Mouse (Mus musculus) natural killer cell, adult 2 months (primary cell): ENCODE measurements at regions not wholly inside any gene's neighbourhood (a gene's known extent, or its start where the extent isn't known, plus 50 kb on each side); places are given as distances from the start of the nearest gene placed in this dataset.
A peak's percentile ranks its signal among the peaks of the same experiment; 100 is the strongest.

Source experiments
- DNase-seq, 2 experiments: peaks; one replicate each; pipeline ENCODE4 v3.0.0; 2022; ENCODE audit warnings: low spot score in 2 of 2

- no peak for DNase-seq
Observed at GRCm38 (mm10) chr3:68758609-68759008, 68.2 kb downstream of the Il12a start.

DNA sequence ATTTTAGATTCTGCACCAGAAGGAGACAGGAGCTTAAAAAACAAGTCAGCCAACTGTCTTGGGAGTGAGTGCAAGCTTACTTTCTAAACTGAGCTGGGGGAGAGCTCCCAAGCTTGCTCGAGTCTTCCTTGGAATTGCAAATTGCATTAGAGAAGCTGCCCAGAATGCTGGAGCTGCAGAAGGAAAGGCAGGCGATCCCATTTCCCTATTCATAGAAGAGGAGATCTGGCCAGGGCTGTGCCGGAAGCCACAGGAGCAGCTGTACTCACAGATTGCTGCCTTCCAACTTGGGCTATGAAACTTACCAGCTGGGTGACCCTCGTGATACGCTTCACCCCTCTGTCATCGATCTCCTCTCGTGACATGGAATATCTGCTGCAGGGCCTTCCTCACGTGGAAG is 68.9 kb downstream of the Il12a start:
- no peak for DNase-seq

DNA sequence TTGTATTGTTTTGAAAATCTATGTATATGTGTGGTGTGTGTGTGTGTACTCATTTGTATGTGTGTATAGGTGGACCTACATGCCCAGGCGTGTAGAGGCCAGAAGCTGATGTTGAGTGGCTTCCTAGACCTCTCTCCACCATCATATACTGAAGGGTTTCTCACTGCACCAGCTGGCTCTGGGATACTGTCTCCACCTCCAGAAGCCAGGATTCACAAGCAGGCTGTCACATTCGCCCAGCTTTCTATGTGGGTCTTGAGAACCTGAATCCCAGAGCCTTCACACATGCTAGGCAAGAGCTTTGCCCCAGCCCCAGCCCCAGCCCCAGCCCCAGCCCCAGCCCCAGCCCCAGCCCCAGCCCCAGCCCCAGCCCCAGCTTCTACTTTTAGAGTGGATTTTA is 70.4 kb downstream of the Il12a start:
- DNase-seq = no peak

DNA sequence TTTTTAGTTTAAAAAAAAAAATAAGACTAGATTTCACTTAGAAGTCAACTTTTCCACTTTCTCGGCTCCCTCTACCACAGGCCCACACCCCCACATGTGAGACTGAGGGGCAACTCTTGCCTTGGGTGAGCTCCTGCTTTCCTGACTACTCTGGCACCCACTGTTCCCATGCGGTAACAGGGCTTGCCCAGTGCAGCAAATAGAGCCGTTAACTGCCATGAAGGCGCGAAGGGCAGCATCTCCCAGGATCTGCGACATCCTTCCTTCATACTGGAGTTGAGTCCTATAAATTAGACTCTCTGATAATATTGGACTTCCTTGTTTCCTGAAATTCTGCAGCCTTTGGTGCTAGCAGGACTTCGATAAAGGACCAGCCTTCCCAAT is 70.8 kb downstream of the Il12a start:
- DNase-seq = no peak

DNA sequence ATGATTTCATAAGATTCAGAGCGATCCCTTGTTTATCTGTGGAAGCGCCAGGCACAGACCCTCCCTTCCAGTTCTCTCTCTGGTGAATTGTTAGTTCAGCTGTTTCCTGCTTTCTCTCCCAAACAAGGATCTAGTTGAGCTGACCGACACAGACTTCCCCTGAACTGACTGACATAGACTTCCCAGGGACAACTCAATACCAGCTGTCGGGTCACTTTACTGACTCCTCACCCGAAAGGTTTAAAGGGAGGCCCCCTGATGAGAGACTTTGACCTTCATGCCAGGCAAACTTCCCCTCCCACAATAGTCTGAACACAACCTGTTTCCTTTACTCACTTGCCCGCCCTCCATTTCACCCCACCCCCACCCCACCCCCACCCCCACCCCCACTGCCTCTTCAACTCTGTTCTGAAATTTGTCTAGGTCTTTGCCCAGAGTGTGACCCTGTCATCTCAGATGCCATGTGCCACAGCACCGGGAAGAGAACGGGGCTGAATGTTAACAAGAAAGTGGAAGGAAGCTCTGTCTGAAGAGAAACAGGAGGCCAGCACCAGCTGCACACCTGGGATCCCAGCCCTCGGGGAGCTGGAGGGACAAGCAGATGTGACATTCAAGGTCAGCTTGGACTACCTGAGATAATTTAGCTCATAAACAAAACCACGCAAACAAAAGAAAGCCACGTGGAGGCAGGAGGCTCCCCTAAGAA is 71.3 kb downstream of the Il12a start:
- no peak for DNase-seq

DNA sequence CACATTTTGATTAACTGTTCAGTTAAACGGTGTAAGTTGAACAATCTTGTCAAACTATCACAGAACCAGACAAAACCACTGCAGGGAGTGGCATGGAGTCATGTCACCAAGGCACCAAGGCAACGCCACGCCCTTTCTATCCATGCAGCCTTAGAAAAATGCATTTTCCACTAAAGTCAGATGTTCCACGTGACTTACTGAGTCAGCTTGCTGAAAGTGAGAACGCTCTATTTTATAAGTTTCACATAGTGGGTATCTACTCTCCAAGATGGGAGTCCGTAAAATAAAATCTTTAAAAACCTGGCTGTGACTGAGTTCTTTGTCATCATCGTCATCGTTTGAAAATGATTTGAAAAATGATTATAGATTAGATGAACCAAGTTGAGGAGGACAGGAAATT is 72.5 kb downstream of the Il12a start:
- DNase-seq = no peak

DNA sequence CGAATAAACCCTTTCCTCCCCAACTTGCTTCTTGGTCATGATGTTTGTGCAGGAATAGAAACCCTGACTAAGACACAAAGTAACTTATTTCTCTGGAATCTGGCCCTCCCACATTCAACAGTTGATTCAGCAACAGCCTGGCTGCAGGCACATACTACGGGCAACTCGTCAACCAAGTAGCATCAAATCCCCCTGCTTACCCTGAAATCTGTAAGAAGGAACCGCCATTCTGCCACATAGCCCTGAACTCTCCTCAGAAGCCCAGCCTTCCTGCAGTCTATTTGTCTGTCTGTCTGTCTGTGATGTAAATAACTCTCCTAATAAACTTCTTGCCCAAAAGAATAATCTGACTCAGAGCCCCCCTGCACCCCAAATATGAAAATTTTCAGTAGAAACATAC is 73.9 kb downstream of the Il12a start:
- DNase-seq = no peak

DNA sequence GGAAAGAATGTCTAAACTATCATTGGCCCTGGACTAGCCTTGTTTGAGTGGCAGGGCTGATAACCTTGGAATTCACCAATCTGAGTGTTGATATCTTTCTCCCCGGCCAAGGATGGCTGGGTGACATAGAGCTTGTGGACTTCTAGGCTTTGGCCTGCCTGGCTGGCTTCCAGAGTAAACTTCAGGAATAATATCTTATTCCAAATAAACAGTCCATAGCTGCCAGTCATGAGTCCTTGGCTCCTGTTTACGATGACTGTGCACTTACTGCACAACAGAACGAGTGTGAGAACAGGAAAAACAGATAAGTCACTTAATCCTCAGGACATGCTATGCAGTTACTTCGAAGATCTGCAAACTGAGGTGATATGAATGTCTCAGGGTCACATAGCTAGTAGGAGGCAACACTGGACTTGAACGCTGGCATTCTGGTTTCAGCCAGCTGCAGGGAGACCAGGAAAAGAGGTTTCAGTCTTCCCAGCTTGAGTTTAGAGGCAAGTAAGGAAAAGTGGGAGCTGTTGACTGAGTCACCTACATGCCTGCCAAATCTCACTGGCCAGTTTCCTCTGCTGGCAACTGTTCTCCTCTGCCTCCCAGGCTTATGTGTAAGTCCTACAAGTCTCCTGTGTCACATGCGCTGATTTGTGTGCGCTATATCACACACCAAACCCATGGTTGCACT is 74.6 kb downstream of the Il12a start:
- no peak for DNase-seq

DNA sequence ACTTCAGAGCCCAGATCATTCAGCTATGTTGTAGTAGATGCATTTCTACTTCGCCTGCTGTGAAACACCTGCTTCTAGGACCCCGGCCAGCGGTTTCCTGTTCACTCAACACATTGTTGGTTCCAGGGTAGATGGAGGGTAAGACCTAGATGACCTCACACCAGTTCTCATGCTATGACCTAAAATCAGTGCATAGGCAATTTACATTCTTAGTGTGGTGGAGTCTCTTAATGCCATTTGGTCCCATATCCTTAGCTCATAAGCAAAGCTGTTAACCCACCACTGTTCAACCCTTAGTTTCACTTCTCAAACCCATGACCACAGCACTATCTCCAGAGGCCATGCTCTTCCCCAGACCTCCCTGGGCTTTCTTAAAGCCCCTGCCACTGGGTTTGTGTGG is 81.1 kb downstream of the Il12a start:
- no peak for DNase-seq

DNA sequence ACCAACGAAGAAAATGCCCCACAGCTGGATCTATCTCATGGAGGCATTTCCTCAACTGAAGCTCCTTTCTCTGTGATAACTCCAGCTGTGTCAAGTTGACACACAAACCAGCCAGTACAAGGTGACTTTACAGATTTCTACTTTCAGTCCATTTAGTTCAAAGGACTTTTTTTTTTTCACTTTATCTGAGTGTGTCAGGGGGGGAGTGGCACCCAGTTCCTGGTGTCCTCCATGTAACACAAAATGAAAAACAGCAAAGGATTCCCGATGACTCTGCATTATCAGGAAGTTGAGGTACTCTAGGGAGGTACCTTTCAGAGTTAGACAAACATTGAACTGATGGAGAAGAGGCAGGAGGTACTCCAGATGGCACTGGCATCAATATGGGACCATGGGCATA is 87.4 kb downstream of the Il12a start:
- no peak for DNase-seq

GRCm38 (mm10) chr3:68778354-68779040 is 88.1 kb downstream of the Il12a start:
- DNase-seq = no peak

- no peak for DNase-seq
Observed at GRCm38 (mm10) chr3:68780843-68781242, 88.5 kb upstream of the 1110032F04Rik start.

- DNase-seq = no peak
Observed at GRCm38 (mm10) chr3:68781466-68781865, 87.9 kb upstream of the 1110032F04Rik start.

- no peak for DNase-seq
Observed at GRCm38 (mm10) chr3:68782363-68782762, 87.0 kb upstream of the 1110032F04Rik start.

GRCm38 (mm10) chr3:68783666-68784416 is 85.5 kb upstream of the 1110032F04Rik start:
- DNase-seq = peak; percentile 68 to 78

DNA sequence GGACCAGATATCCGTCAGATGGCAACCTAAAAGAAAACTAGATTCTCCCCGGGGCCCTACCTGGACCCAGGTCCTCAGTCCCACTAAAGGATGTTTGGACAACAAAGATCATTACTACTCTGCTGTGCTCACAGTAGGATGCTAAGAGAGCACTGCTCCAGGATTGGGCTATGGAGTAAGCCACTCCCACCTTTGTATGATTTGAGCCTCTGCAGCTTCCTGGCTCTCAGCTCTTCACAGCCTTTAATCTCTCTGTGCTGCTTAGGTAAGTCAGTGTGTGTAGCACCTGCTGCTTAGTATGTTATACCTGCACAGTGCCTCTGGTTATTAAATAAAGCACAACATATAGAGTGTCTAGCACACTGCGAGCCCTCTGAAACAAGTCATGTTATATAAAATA is 82.6 kb upstream of the 1110032F04Rik start:
- DNase-seq = no peak

- peak in 1 of 2 experiments; percentile 14 for DNase-seq
Observed at GRCm38 (mm10) chr3:68787385-68788175, 81.8 kb upstream of the 1110032F04Rik start.

DNA sequence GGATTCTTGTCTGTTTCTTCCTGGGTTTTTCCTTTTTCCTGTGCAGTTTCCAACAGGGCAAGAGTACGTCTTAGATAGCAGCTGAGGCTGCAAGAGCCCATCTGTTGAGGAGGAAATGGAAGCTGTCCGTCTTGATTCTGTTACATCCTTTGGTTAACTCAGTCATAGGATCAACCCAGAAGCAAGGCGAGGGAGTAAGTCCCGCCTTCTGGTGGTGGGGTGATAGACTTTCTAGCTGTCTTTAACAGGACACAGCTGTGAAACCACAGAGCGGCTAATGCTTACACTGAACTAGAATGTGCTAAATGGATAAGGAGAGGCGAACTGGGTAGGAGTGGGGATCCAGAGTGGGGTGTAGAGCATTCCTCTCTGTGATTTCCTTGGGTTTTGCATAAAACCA is 79.9 kb upstream of the 1110032F04Rik start:
- DNase-seq = peak; percentile 58 to 71

DNA sequence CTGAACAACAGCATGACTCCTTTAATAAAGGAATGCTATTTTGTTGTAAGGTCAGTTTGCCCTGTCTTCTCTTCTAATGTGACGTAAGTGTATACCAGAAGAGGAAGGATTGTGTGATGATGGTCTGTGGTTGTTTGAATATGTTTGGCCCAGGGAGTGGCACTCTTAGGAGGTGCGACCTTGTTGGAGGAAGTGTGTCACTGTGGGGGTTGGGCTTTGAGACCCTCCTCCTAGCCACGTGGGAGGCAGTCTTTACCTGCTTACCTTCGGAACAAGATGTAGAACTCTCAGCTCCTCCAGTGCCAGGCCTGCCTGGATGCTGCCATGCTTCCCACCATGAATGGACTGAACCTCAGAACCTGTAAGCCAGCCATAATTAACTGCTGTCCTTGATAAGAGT is 78.9 kb upstream of the 1110032F04Rik start:
- DNase-seq = peak; percentile 34 to 64

- DNase-seq = no peak
Observed at GRCm38 (mm10) chr3:68792883-68793282, 76.5 kb upstream of the 1110032F04Rik start.

- DNase-seq = no peak
Observed at GRCm38 (mm10) chr3:68793923-68794322, 75.5 kb upstream of the 1110032F04Rik start.
